Mouse (Mus musculus) cerebellum, adult 2 months (tissue): ENCODE results near the gene Gm10964.

Source experiments
- CTCF ChIP-seq: fragments of 200-500 bp; IDR thresholded peaks from 2 replicates; pipeline ENCODE4 v1.5.1; 2011; ENCODE audit warnings: low read depth, mild to moderate bottlenecking, control low read depth, low read length, moderate library complexity, borderline replicate concordance; ENCODE audit not compliant: insufficient read depth
- POLR2A ChIP-seq: fragments of 200-500 bp; IDR thresholded peaks from 2 replicates; pipeline ENCODE4 v1.6.1; 2011; ENCODE audit warnings: low read length, control low read depth, borderline replicate concordance; ENCODE audit not compliant: insufficient read depth

DNA sequence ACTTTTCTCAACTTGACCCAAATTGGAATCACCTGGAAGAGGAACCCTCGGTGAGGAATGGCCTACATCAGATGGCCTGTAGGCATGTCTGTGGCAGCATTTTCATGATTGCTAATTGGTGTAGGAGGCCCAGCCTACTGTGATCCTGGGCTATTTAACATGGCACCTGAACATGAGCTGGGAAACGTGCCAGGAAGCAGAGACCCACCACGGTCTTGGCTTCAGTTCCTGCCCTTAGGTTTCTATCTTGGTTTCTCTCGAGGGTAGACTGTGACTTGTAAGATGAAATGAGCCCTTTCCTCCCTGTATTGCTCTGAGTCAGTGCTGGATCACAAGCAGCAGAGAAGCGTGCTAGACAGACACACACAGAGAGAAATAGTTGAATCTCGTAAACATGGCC is 34.5 kb upstream of the Gm10964 start:
- TF ChIP-seq POLR2A = no peak
- no peak for TF ChIP-seq CTCF
